Mouse (Mus musculus) G1E (cell line): ENCODE measurements at regions not wholly inside any gene's neighbourhood (a gene's known extent, or its start where the extent isn't known, plus 50 kb on each side); places are given as distances from the start of the nearest gene placed in this dataset.

ENCODE experiments used
- CTCF ChIP-seq: IDR thresholded peaks from 2 replicates; pipeline ENCODE4 v1.5.1; 2012; ENCODE audit warnings: low read depth, low read length, inconsistent platforms, mixed read lengths
- GATA1 ChIP-seq: IDR thresholded peaks from 2 replicates; pipeline ENCODE4 v1.6.1; 2012; ENCODE audit warnings: borderline replicate concordance, low read length, inconsistent platforms, mixed read lengths
- TAL1 ChIP-seq: conservative IDR thresholded peaks from 2 replicates; pipeline ENCODE4 v1.6.1; 2012; ENCODE audit warnings: low read depth, low read length, inconsistent platforms, mixed read lengths

DNA sequence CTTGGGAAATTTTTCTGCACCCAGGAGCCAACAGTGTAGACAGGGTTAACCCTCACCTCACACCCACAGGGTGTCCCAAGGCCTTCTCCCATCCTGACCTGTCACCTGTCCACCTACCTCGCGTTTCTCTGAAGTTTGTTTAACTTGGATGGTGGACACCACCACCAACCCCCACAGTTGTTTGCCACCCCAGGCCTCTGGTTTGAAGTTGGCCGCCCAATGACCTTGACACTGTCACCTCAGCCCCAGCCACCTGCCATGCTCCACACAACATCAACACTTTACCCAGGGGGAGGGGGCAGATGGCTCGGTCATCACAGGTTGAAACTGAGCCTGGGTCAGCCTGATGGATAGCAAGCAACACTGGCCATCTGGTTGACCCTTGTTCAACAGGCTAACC, 332.7 kb upstream of the Tbx3 start:
- TF ChIP-seq GATA1, result no peak
- TF ChIP-seq CTCF, result no peak
- TF ChIP-seq TAL1, result no peak
